ENCODE assay signal across 7 mouse cellular contexts in genomic region chr10:118141884-118142801, GRCm38 (mm10). TPM values are rescaled to one million over a fixed set of nuclear protein-coding genes. Genes with fewer than 3 reads are reported as not detected.
DNase-seq lines count a peak whose midpoint lies in the region; ATAC-seq and TF ChIP-seq lines count a peak whose summit lies in the region.

No protein-coding gene starts in this region.

- peak; percentile 50 for DNase-seq in retina, adult 2 months (ENCODE audit: low read depth, low spot score)
- no peak for DNase-seq in retina, embryonic 14.5 days (ENCODE audit: low spot score)
- no peak for DNase-seq in forebrain, embryonic 10.5 days (ENCODE audit: extremely low spot score, low spot score)
- DNase-seq in gastrocnemius, postnatal 14 days: no peak
- no peak for DNase-seq in gastrocnemius, adult 18-20 months (ENCODE audit: low spot score)

- H3K79me2 ChIP-seq in macrophage (ENCODE audit: inconsistent target): no peaks in the 10 kb centered on the region

- no peak for TF ChIP-seq CTCF in intestine, postnatal 0 days (IDR thresholded peaks at IDR 0.05; ENCODE audit: low read depth)

- H3K4me3 ChIP-seq in forebrain, embryonic 10.5 days: peak overlapping the region; percentile 93
- H3K4me3 ChIP-seq in intestine, postnatal 0 days (ENCODE audit: low read depth, low read length): peak overlapping the region; percentile 58
- peak overlapping the region; percentile 53 for H3K4me3 ChIP-seq in macrophage (ENCODE audit: inconsistent target)

- H3K36me3 ChIP-seq in forebrain, embryonic 10.5 days (replicated peaks): peaks cover 37% of the 10 kb centered on the region
- H3K36me3 ChIP-seq in intestine, postnatal 0 days (ENCODE audit: control insufficient read depth, insufficient read depth): no peaks in the 10 kb centered on the region
- no peaks in the 10 kb centered on the region for H3K36me3 ChIP-seq in macrophage (ENCODE audit: inconsistent target)

- peak overlapping the region; percentile 90 for H3K27ac ChIP-seq in forebrain, embryonic 10.5 days
- H3K27ac ChIP-seq in intestine, postnatal 0 days (ENCODE audit: low read depth, low read length): no peak overlapping the region
- no peak overlapping the region for H3K27ac ChIP-seq in macrophage

- peak overlapping the region; percentile 87 for H3K4me2 ChIP-seq in intestine, postnatal 0 days (replicated peaks; ENCODE audit: low read depth)

- peak overlapping the region; percentile 35 for H3K9ac ChIP-seq in intestine, postnatal 0 days (ENCODE audit: low read depth, low read length)

- ATAC-seq in intestine, postnatal 0 days: no peak

- peaks cover 19% of the 10 kb centered on the region for H3K4me1 ChIP-seq in forebrain, embryonic 10.5 days
- H3K4me1 ChIP-seq in intestine, postnatal 0 days (replicated peaks; ENCODE audit: control insufficient read depth, insufficient read depth, low read length): 0 out of 2 replicates have a peak, but pooled peaks cover 4% of the 10 kb centered on the region

- H3K9me3 ChIP-seq in forebrain, embryonic 10.5 days: no peaks in the 10 kb centered on the region
- H3K9me3 ChIP-seq in intestine, postnatal 0 days (ENCODE audit: control insufficient read depth): no peaks in the 10 kb centered on the region

- 2% methylated on average over 53 of the region's 53 CpGs for WGBS in forebrain, embryonic 10.5 days
- WGBS in intestine, postnatal 0 days: 4% methylated on average over 43 of the region's 53 CpGs
- WGBS in macrophage (ENCODE audit: missing documents): 7% methylated on average over 53 of the region's 53 CpGs

- peaks cover 5% of the 10 kb centered on the region; the same call in 1 of the 2 replicates for H3K27me3 ChIP-seq in forebrain, embryonic 10.5 days (ENCODE audit: poor library complexity, severe bottlenecking)
- no peaks in the 10 kb centered on the region for H3K27me3 ChIP-seq in intestine, postnatal 0 days (replicated peaks; ENCODE audit: control insufficient read depth, insufficient read depth, low read length)

- intact Hi-C loops in gastrocnemius, postnatal 14 days (cut with DNase I; ENCODE audit: low total_unique reads): no loop called here

RNA-seq across cellular contexts. Expression of gene Mdm1, which starts 0.5 kb away (rescaled TPM):
- 58.2 and 58.9 TPM in 2 replicates for polyA plus RNA-seq in forebrain, embryonic 10.5 days (2016; fragmentation: Nextera tagmentation; extraction: Ambion mirVana)
- 3.9 and 4.4 TPM in 2 replicates for polyA plus RNA-seq in intestine, postnatal 0 days (2015; fragmentation: Nextera tagmentation; extraction: Ambion mirVana)
- 10 to 100 TPM in 17 of 26 experiments, 1 to 10 TPM in 9; 2.6 to 22.4 (median 12.4) TPM for total RNA-seq in macrophage (2018; cell fraction: chromatin; rRNA removed)
- 1 to 10 TPM; 1.5 to 4.7 (median 3.0) TPM for total RNA-seq in macrophage (2018; cell fraction: cytosol; rRNA removed)
- total RNA-seq in macrophage (2018; cell fraction: nucleus; rRNA removed): 10 to 100 TPM in 8 of 26 experiments, 1 to 10 TPM in 18; 1.9 to 23.4 (median 8.5) TPM
- 3.3 to 6.4 TPM (median 4.7 TPM) in 3 replicates for polyA plus RNA-seq in macrophage (2018)
- total RNA-seq in gastrocnemius, postnatal 14 days (2021): 1 to 10 TPM; 1.9 to 2.8 TPM
- total RNA-seq in gastrocnemius, adult 18-20 months (2021): 1 to 10 TPM; 2.1 to 2.8 TPM
